Mouse (Mus musculus) liver, adult 2 months (tissue): ENCODE measurements around the gene Susd2. TPM values are rescaled to one million over a fixed set of nuclear protein-coding genes. Genes with fewer than 3 reads are reported as not detected.

Source experiments
- DNase-seq: peaks from one replicate; pipeline ENCODE4 v3.0.0-alpha.2; 2011; ENCODE audit warnings: low read depth, low spot score; ENCODE audit errors: extremely low read depth
- H3K27ac ChIP-seq: fragments of 200-500 bp; replicated peaks from 2 replicates; pipeline ENCODE4 v1.5.1; 2012; ENCODE audit warnings: low read depth, mild to moderate bottlenecking, control low read depth, inconsistent platforms, low read length; ENCODE audit not compliant: insufficient read depth
- H3K27me3 ChIP-seq: fragments of 200-500 bp; 2 replicates; pipeline ENCODE4 v1.6.1; 2012; ENCODE audit warnings: mild to moderate bottlenecking, moderate library complexity, low read length, inconsistent platforms; ENCODE audit not compliant: control insufficient read depth, insufficient read depth
- H3K36me3 ChIP-seq: fragments of 200-500 bp; 2 replicates; pipeline ENCODE4 v1.6.1; 2012; ENCODE audit warnings: low read length, inconsistent platforms; ENCODE audit not compliant: control insufficient read depth, insufficient read depth
- H3K4me1 ChIP-seq: fragments of 200-500 bp; 2 replicates; pipeline ENCODE4 v1.6.1; 2011; ENCODE audit warnings: low read length; ENCODE audit not compliant: control insufficient read depth, insufficient read depth
- H3K4me3 ChIP-seq: fragments of 200-500 bp; 2 replicates; pipeline ENCODE4 v1.5.1; 2011; ENCODE audit warnings: low read depth, mild to moderate bottlenecking, control low read depth, low read length, moderate library complexity; ENCODE audit not compliant: insufficient read depth
- H3K79me2 ChIP-seq: fragments of 200-500 bp; 2 replicates; pipeline ENCODE4 v1.6.1; 2012; ENCODE audit warnings: inconsistent platforms, mild to moderate bottlenecking, low read length, moderate library complexity; ENCODE audit not compliant: control insufficient read depth, insufficient read depth
- H3K9ac ChIP-seq: fragments of 200-500 bp; 2 replicates; pipeline ENCODE4 v1.6.1; 2012; ENCODE audit warnings: low read depth, mild to moderate bottlenecking, control low read depth, inconsistent platforms, low read length
- CTCF ChIP-seq: fragments of 200-500 bp; IDR thresholded peaks from 2 replicates; pipeline ENCODE4 v1.5.1; 2011; ENCODE audit warnings: low read depth, low read length, control low read depth
- POLR2A ChIP-seq: fragments of 200-500 bp; IDR thresholded peaks from 2 replicates; pipeline ENCODE4 v1.6.1; 2011; ENCODE audit warnings: low read length, control low read depth; ENCODE audit not compliant: insufficient read depth; ENCODE audit errors: extremely low read depth
- WGBS: fragments of 180-500 bp; shearing (Covaris S2); methylation state at CpG from one replicate; pipeline ENCODE4 v1.1.7; 2018; 5-methylcytosine and 5-hydroxymethylcytosine counted together
- polyA plus RNA-seq: library from polyadenylated mRNA; depleted of rRNA; stranded (reverse); fragments of >200 nt; gene quantifications from 2 replicates; pipeline ENCODE4 v1.2.3, GENCODE M21; 2012
- total RNA-seq: library from RNA; depleted of rRNA; stranded (reverse); fragments of >200 nt; gene quantifications from 2 replicates; pipeline ENCODE4 v1.2.3, GENCODE M21; 2014

Susd2 gene
- total and polyA plus RNA-seq, 2 experiments = 1.0 to 2.0 TPM

GRCm38 (mm10) chr10:75647362-75647761, 3.6 kb upstream of the Susd2 start:
- H3K4me1 ChIP-seq = peaks cover 2% of the 10 kb centered on the region; the same call in 1 of the 2 replicates
- no peak overlapping the region for H3K4me3 ChIP-seq
- no peak for TF ChIP-seq POLR2A
- TF ChIP-seq CTCF = no peak
- no peak overlapping the region for H3K27ac ChIP-seq
- peaks cover 2% of the 10 kb centered on the region; the same call in 1 of the 2 replicates for H3K36me3 ChIP-seq
- DNase-seq = no peak
- H3K79me2 ChIP-seq = no peaks in the 10 kb centered on the region
- no peaks in the 10 kb centered on the region for H3K27me3 ChIP-seq
- no peak overlapping the region for H3K9ac ChIP-seq
- 85% methylated on average over 3 of the region's 3 CpGs for WGBS

- Histone ChIP-seq H3K27me3 (no peaks in the 10 kb centered on the region), H3K4me1 (peaks cover 2% of the 10 kb centered on the region; the same call in 1 of the 2 replicates), H3K36me3 (no peaks in the 10 kb centered on the region), H3K4me3 (no peak overlapping the region), H3K79me2 (no peaks in the 10 kb centered on the region), H3K9ac (no peak overlapping the region), H3K27ac (no peak overlapping the region)
- DNase-seq = no peak
- TF ChIP-seq CTCF (no peak), POLR2A (no peak)
- WGBS = 97% methylated on average over 6 of the region's 6 CpGs
These were observed 2.6 kb upstream of the Susd2 start for GRCm38 (mm10) chr10:75646406-75646805.

- DNase-seq = no peak
- no peaks in the 10 kb centered on the region for H3K79me2 ChIP-seq
- WGBS = 96% methylated on average over 8 of the region's 8 CpGs
- peaks cover 2% of the 10 kb centered on the region; the same call in 1 of the 2 replicates for H3K4me1 ChIP-seq
- TF ChIP-seq CTCF (no peak), POLR2A (no peak)
- no peak overlapping the region for H3K9ac ChIP-seq
- no peaks in the 10 kb centered on the region for H3K36me3 ChIP-seq
- H3K27me3 ChIP-seq = no peaks in the 10 kb centered on the region
- no peak overlapping the region for H3K27ac ChIP-seq
- no peak overlapping the region for H3K4me3 ChIP-seq
These were observed 1.8 kb upstream of the Susd2 start for GRCm38 (mm10) chr10:75645616-75646015.

GRCm38 (mm10) chr10:75642891-75643290, 917 bp downstream of the Susd2 start:
- TF ChIP-seq POLR2A = no peak
- no peak for TF ChIP-seq CTCF
- WGBS = 90% methylated on average over 2 of the region's 2 CpGs
- H3K4me1 ChIP-seq = peaks cover 2% of the 10 kb centered on the region; the same call in 1 of the 2 replicates
- H3K27ac ChIP-seq = no peak overlapping the region
- no peak overlapping the region for H3K9ac ChIP-seq
- H3K36me3 ChIP-seq = no peaks in the 10 kb centered on the region
- no peaks in the 10 kb centered on the region for H3K27me3 ChIP-seq
- no peak for DNase-seq
- no peak overlapping the region for H3K4me3 ChIP-seq
- no peaks in the 10 kb centered on the region for H3K79me2 ChIP-seq

GRCm38 (mm10) chr10:75642436-75642835, 1.4 kb downstream of the Susd2 start:
- H3K36me3 ChIP-seq = no peaks in the 10 kb centered on the region
- no peaks in the 10 kb centered on the region for H3K79me2 ChIP-seq
- H3K27ac ChIP-seq = no peak overlapping the region
- no peaks in the 10 kb centered on the region for H3K27me3 ChIP-seq
- no peak for DNase-seq
- peaks cover 2% of the 10 kb centered on the region; the same call in 1 of the 2 replicates for H3K4me1 ChIP-seq
- TF ChIP-seq CTCF = no peak
- TF ChIP-seq POLR2A = no peak
- 74% methylated on average over 9 of the region's 9 CpGs for WGBS
- H3K4me3 ChIP-seq = no peak overlapping the region
- no peak overlapping the region for H3K9ac ChIP-seq

GRCm38 (mm10) chr10:75641721-75642222, 2.0 kb downstream of the Susd2 start:
- H3K4me3 ChIP-seq = no peak overlapping the region
- no peak for TF ChIP-seq POLR2A
- WGBS = 96% methylated on average over 7 of the region's 7 CpGs

More at GRCm38 (mm10) chr10:75641721-75642222, 2.0 kb downstream of the Susd2 start:
- Histone ChIP-seq H3K79me2 (no peaks in the 10 kb centered on the region), H3K9ac (no peak overlapping the region), H3K36me3 (no peaks in the 10 kb centered on the region), H3K27ac (no peak overlapping the region), H3K27me3 (no peaks in the 10 kb centered on the region), H3K4me1 (peaks cover 2% of the 10 kb centered on the region; the same call in 1 of the 2 replicates)
- no peak for DNase-seq
